Mouse (Mus musculus) MN1 (cell line): Measurements from ENCODE around the gene Foxp3.

Experiments
- DNase-seq: peaks from one replicate; pipeline ENCODE4 v3.0.0-alpha.2; 2016; ENCODE audit warnings: low spot score

Gene Foxp3

GRCm38 (mm10) chrX:7617889-7618551, 44.6 kb downstream of the Foxp3 start:
- DNase-seq, result no peak

GRCm38 (mm10) chrX:7632560-7632959, 59.1 kb downstream of the Foxp3 start:
- no peak for DNase-seq

- DNase-seq, result no peak
Observed at GRCm38 (mm10) chrX:7635101-7635500, 61.7 kb downstream of the Foxp3 start.

GRCm38 (mm10) chrX:7638401-7639091, 65.1 kb downstream of the Foxp3 start, which contains the start of gene Syp:
TSS of gene Syp (plus strand) at chrX:7638471.
- peak; percentile 84 for DNase-seq

- DNase-seq, result no peak
Observed at GRCm38 (mm10) chrX:7639536-7640325, 66.3 kb downstream of the Foxp3 start.

- DNase-seq, result no peak
Observed at GRCm38 (mm10) chrX:7640785-7641184, 67.3 kb downstream of the Foxp3 start.
